Mouse (Mus musculus): ENCODE measurements around the gene Zfp655. TPM values are rescaled to one million over a fixed set of nuclear protein-coding genes. Genes with fewer than 3 reads are reported as not detected.
"Not testable (repeated sequence)": the region's sequence is repeated elsewhere in the genome, so short reads cannot be mapped to it uniquely, and the experiment has no call there.

The Zfp655 gene
- 10 to 100 TPM; 54.1 to 71.1 (median 61.4) TPM for total RNA-seq (2022)

- peak; percentile 97 for DNase-seq
Observed at GRCm38 (mm10) chr5:145231367-145231871, at the start of gene Zfp655. Gene Zfp655, plus strand, starts transcription at chr5:145231715.

- DNase-seq, result no peak
Observed at GRCm38 (mm10) chr5:145185244-145185643, 46.3 kb upstream of the Zfp655 start.

- no peak for DNase-seq
Observed at GRCm38 (mm10) chr5:145189416-145189815, 42.1 kb upstream of the Zfp655 start.

DNA sequence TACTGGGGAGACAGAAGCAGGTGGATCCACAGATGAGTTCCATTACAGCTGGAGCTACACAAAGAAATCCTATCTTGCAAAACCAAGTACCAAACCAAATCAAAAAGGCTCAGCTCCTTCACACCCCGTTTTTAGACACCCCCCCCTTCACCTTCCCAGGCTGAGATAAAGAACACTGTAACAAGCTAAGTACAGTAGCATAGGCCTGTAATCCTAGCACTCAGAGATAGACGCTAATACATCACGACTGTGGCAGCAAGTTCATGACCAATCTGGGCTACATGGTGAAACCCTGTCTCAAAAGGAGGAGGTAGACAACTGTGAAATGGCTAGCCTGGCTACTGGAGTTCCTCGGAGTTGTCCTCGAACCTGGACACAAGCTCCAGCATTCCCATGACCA, 41.1 kb upstream of the Zfp655 start:
- no peak for DNase-seq

DNA sequence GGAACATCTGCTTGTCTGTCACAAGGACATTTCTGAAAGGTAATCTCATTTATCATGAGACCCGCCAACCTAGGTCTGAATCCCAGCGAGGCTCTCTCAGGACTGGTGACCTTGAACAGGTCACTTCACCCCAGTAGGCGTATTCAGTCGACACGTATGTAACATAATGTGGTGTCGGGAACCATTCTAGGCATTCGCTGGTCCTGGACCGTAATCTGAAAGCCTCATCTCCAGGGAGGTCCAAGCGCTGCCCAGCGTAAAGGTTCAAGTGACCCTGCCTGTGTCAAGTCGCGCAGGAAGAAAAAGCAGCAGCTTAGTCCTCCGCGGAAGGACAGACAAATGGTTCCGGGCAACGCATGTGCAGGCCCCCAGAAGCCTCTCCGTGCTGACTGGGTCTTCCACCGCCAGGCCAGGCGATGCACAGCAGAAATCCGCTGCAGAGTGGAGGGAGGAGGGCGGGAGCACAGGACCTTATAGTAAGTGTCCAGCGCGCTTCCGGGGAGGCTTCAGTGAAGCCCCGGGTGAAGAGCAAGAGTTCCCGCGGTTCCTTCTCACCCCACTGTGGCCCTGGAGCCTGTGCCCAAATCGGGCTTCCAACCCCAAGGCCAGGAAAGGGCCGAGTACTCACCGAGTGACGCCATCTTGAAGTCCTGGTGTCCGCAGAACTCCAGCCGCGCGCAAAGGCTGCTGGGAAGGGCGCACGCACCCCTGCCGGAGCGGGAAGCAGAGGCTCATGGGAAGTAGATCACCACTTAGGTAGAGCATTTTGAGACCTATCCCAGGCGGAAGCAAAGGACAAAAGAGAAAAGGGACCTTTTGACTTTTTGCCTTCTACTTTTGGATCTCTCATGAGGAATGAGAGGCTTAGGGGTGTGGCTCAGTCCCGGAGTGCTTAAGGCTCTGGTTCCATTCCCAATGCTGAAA, 40.4 kb upstream of the Zfp655 start:
- DNase-seq, result peak; percentile 88

DNA sequence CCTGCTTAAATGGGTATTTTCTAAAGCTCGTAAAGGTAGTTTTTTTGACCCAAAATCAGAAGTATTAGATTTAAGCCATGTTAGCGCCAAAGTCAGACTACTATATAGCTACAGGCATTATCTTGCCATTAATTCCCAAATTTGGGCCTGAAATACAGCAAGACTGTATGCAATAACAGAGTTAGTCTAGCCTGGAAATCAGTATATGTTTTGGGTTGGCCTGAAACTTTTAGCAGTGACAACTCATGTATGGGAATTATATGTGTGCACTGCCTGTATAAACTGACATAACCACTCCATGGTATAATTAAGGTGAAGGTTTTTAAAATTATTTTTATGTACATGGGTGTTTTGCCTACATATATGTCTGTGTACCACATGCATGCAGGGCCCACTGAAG, 39.6 kb upstream of the Zfp655 start, which contains the start of gene Atp5j2:
Gene Atp5j2 (minus strand): TSS at position 101 of the 400 bp plus-strand sequence.
- no peak for DNase-seq

- no peak for DNase-seq
Observed at GRCm38 (mm10) chr5:145200387-145200786, 31.1 kb upstream of the Zfp655 start.

DNA sequence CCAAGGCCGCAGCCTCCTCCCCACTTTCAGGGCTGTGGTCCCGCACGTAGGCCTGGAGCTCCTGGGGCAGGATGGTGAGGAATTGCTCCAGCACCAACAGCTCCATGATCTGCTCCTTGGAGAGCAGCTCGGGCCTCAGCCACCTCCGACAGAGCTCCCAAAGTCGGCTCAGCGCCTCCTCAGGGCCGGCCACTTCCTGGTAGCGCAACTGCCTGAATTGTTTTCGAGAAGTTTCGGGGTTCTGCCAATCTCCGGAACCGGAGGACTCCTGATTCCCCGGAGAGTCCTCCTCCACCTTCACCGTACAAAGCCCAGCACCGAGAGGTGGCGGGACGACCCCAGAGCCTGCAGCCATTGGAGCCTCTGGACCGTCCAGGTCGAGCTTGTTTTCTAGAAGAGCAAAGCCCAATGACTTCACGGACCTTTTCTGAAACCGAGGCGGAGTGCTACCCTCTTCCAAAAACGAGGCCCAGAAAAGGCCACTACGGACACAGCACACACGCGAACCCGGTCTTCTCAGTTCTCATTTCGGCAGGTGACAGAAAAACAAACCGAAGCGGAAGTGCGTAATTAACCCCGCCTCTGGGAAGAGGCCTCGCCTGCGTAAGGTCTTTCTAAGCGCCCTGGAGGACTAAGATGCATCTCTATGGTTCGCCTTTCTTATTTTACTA, 30.1 kb upstream of the Zfp655 start, which contains the start of gene Zkscan14:
Gene Zkscan14 (minus strand): TSS at position 548 of the 671 bp plus-strand sequence.
- peak; percentile 61 for DNase-seq

- DNase-seq, result no peak
Observed at GRCm38 (mm10) chr5:145202446-145202845, 29.1 kb upstream of the Zfp655 start.

- DNase-seq, result peak; percentile 99
Observed at GRCm38 (mm10) chr5:145203936-145204691, 27.4 kb upstream of the Zfp655 start, which contains the start of gene Zkscan5. Gene Zkscan5, plus strand, starts transcription at chr5:145204562.

GRCm38 (mm10) chr5:145205041-145205440, 26.5 kb upstream of the Zfp655 start:
- DNase-seq, result no peak

- no peak for DNase-seq
Observed at GRCm38 (mm10) chr5:145207385-145207784, 24.1 kb upstream of the Zfp655 start.

- no peak for DNase-seq
Observed at GRCm38 (mm10) chr5:145207954-145208353, 23.6 kb upstream of the Zfp655 start.

GRCm38 (mm10) chr5:145208391-145208790, 23.1 kb upstream of the Zfp655 start:
- DNase-seq, result not testable (repeated sequence)

GRCm38 (mm10) chr5:145211340-145211739, 20.2 kb upstream of the Zfp655 start:
- DNase-seq, result no peak

DNA sequence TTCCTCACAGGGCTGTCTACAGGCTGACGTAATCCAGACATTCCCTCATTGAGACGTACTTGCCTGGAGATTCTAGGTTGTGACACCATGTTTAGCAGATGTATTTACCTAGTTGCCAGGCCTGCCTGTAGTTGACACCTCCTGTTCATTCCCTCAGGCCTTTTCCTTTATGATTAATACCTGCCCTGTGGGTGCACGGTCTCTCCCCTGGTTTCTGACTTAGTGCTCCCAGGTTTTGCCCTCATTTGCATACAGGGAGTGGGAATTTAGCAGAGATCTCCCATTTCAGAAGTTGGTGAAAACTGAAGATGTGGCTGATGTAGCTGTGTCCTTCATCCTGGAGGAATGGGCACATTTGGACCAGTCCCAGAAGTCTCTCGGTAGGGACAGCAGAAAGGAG, 19.3 kb upstream of the Zfp655 start:
- DNase-seq, result no peak

DNA sequence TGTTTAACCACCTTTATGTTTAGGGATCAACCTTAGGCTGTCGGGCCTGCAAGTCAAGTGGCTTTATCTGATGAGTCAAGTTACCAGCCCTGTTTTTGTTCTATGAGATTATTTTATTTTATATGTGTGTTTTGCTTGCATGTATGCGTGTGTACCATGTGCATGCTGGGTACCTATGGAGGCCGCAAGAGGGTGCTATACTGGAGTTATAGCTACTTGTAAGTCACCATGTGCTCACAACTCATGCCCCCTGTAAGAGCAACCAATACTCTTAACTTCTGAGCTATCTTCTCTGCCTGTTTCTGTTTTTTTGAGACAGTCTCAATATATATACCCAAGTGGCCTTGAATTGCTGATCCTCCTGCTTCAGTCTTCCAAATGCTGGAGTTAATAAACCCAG, 18.0 kb upstream of the Zfp655 start:
- no peak for DNase-seq

DNA sequence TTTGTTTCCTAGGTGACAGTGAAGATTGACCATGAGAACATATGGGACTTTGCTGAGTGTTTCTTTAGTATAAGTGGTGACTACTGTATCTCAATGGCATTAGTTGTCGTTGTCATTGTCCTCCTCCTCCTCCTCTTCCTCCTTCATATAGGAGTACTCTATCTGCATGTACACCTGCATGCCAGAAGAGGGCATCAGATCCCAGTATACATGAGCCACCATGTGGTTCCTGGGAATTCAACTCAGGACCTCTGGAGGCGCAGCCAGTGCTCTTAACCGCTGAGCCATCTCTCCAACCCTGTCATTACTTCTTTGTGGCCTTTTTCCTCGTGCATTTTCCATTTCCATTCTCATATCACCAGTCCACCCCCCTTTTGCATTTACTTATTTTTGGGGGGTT, 16.8 kb upstream of the Zfp655 start:
- DNase-seq, result no peak

GRCm38 (mm10) chr5:145217746-145218145, 13.8 kb upstream of the Zfp655 start:
- DNase-seq, result no peak

DNA sequence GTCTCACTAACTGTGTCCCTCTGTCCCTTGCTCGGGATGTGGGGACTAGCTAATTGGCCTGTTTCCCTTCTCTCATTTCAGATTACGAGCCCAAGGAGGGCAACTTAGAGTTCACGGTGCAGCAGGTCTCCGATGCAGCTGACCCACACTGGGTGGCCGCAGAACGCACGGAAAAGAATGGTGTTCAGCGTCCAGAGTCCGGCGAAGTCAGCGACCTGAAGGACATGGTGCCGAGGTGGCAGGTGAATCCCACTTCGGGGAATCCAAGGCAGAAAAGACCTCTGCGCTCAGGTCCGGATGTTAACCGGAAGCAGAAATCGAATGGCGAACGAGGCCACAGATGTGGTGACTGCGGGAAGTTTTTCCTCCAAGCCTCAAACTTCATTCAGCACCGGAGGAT, 13.3 kb upstream of the Zfp655 start:
- no peak for DNase-seq

- DNase-seq, result no peak
Observed at GRCm38 (mm10) chr5:145218671-145219070, 12.8 kb upstream of the Zfp655 start.

GRCm38 (mm10) chr5:145219981-145220380, 11.5 kb upstream of the Zfp655 start:
- DNase-seq, result no peak
